Mouse (Mus musculus): ENCODE results near the gene Poc1a. TPM values are rescaled to one million over a fixed set of nuclear protein-coding genes. Genes with fewer than 3 reads are reported as not detected.
A peak's percentile ranks its signal among the peaks of the same experiment; 100 is the strongest.

The Poc1a gene
- polyA plus RNA-seq, 1 experiment: 14.9 TPM

- TF ChIP-seq CTCF (IDR thresholded peaks at IDR 0.05; ENCODE audit: extremely low read depth, insufficient read length, insufficient replicate concordance, low read depth, low read length): no peak
- TF ChIP-seq POLR2A (IDR thresholded peaks at IDR 0.05; ENCODE audit: low read depth, low read length): no peak
- Histone ChIP-seq H3K27ac (ENCODE audit: insufficient read depth, low read depth, low read length) (no peak overlapping the region), H3K36me3 (ENCODE audit: control insufficient read depth, insufficient read depth, low read length) (no peaks in the 10 kb centered on the region), H3K27me3 (ENCODE audit: control insufficient read depth, insufficient read depth, low read length) (no peaks in the 10 kb centered on the region), H3K4me3 (ENCODE audit: low read depth, low read length) (no peak overlapping the region), H3K4me1 (ENCODE audit: control insufficient read depth, insufficient read depth, insufficient read length, low read length) (peaks cover 2% of the 10 kb centered on the region; the same call in 1 of the 2 replicates)
- WGBS: 82% methylated on average over 13 of the region's 13 CpGs
These were observed 59.8 kb downstream of the Poc1a start for GRCm38 (mm10) chr9:106340501-106341312.

- TF ChIP-seq CTCF (IDR thresholded peaks at IDR 0.05; ENCODE audit: extremely low read depth, insufficient read length, insufficient replicate concordance, low read depth, low read length) (no peak), POLR2A (IDR thresholded peaks at IDR 0.05; ENCODE audit: low read depth, low read length) (no peak)
- H3K27ac ChIP-seq (ENCODE audit: insufficient read depth, low read depth, low read length): no peak overlapping the region
- peaks cover 2% of the 10 kb centered on the region; the same call in 1 of the 2 replicates for H3K4me1 ChIP-seq (ENCODE audit: control insufficient read depth, insufficient read depth, insufficient read length, low read length)
- H3K36me3 ChIP-seq (ENCODE audit: control insufficient read depth, insufficient read depth, low read length): no peaks in the 10 kb centered on the region
- no peaks in the 10 kb centered on the region for H3K27me3 ChIP-seq (ENCODE audit: control insufficient read depth, insufficient read depth, low read length)
- 56% methylated on average over 3 of the region's 3 CpGs for WGBS
- H3K4me3 ChIP-seq (ENCODE audit: low read depth, low read length): no peak overlapping the region
These were observed 60.4 kb downstream of the Poc1a start for GRCm38 (mm10) chr9:106341313-106341686.

- Histone ChIP-seq H3K27me3 (ENCODE audit: control insufficient read depth, insufficient read depth, low read length) (no peaks in the 10 kb centered on the region), H3K4me1 (ENCODE audit: control insufficient read depth, insufficient read depth, insufficient read length, low read length) (peaks cover 2% of the 10 kb centered on the region; the same call in 1 of the 2 replicates), H3K4me3 (ENCODE audit: low read depth, low read length) (no peak overlapping the region), H3K36me3 (ENCODE audit: control insufficient read depth, insufficient read depth, low read length) (no peaks in the 10 kb centered on the region), H3K27ac (ENCODE audit: insufficient read depth, low read depth, low read length) (no peak overlapping the region)
- TF ChIP-seq POLR2A (IDR thresholded peaks at IDR 0.05; ENCODE audit: low read depth, low read length): no peak
- TF ChIP-seq CTCF (IDR thresholded peaks at IDR 0.05; ENCODE audit: extremely low read depth, insufficient read length, insufficient replicate concordance, low read depth, low read length): no peak
- WGBS: 92% methylated on average over 9 of the region's 9 CpGs
These were observed 61.7 kb downstream of the Poc1a start for GRCm38 (mm10) chr9:106342573-106342972.

GRCm38 (mm10) chr9:106345167-106345566 lies 64.3 kb downstream of the Poc1a start:
- TF ChIP-seq CTCF (IDR thresholded peaks at IDR 0.05; ENCODE audit: extremely low read depth, insufficient read length, insufficient replicate concordance, low read depth, low read length) (no peak), POLR2A (IDR thresholded peaks at IDR 0.05; ENCODE audit: low read depth, low read length) (no peak)
- no peaks in the 10 kb centered on the region for H3K27me3 ChIP-seq (ENCODE audit: control insufficient read depth, insufficient read depth, low read length)
- H3K4me3 ChIP-seq (ENCODE audit: low read depth, low read length): no peak overlapping the region
- WGBS: 66% methylated on average over 6 of the region's 6 CpGs
- no peaks in the 10 kb centered on the region for H3K36me3 ChIP-seq (ENCODE audit: control insufficient read depth, insufficient read depth, low read length)
- H3K4me1 ChIP-seq (ENCODE audit: control insufficient read depth, insufficient read depth, insufficient read length, low read length): peaks cover 2% of the 10 kb centered on the region; the same call in 1 of the 2 replicates
- no peak overlapping the region for H3K27ac ChIP-seq (ENCODE audit: insufficient read depth, low read depth, low read length)

- Histone ChIP-seq H3K36me3 (ENCODE audit: control insufficient read depth, insufficient read depth, low read length) (no peaks in the 10 kb centered on the region), H3K4me1 (ENCODE audit: control insufficient read depth, insufficient read depth, insufficient read length, low read length) (peaks cover 2% of the 10 kb centered on the region; the same call in 1 of the 2 replicates), H3K4me3 (ENCODE audit: low read depth, low read length) (no peak overlapping the region), H3K27me3 (ENCODE audit: control insufficient read depth, insufficient read depth, low read length) (no peaks in the 10 kb centered on the region), H3K27ac (ENCODE audit: insufficient read depth, low read depth, low read length) (no peak overlapping the region)
- 80% methylated on average over 6 of the region's 6 CpGs for WGBS
- TF ChIP-seq CTCF (IDR thresholded peaks at IDR 0.05; ENCODE audit: extremely low read depth, insufficient read length, insufficient replicate concordance, low read depth, low read length) (no peak), POLR2A (IDR thresholded peaks at IDR 0.05; ENCODE audit: low read depth, low read length) (no peak)
These were observed 64.8 kb downstream of the Poc1a start for GRCm38 (mm10) chr9:106345630-106346029.

- H3K36me3 ChIP-seq (ENCODE audit: control insufficient read depth, insufficient read depth, low read length): no peaks in the 10 kb centered on the region
- no peaks in the 10 kb centered on the region for H3K27me3 ChIP-seq (ENCODE audit: control insufficient read depth, insufficient read depth, low read length)
- TF ChIP-seq CTCF (IDR thresholded peaks at IDR 0.05; ENCODE audit: extremely low read depth, insufficient read length, insufficient replicate concordance, low read depth, low read length) (no peak), POLR2A (IDR thresholded peaks at IDR 0.05; ENCODE audit: low read depth, low read length) (no peak)
- 85% methylated on average over 10 of the region's 10 CpGs for WGBS
- peaks cover 2% of the 10 kb centered on the region; the same call in 1 of the 2 replicates for H3K4me1 ChIP-seq (ENCODE audit: control insufficient read depth, insufficient read depth, insufficient read length, low read length)
- no peak overlapping the region for H3K27ac ChIP-seq (ENCODE audit: insufficient read depth, low read depth, low read length)
- H3K4me3 ChIP-seq (ENCODE audit: low read depth, low read length): no peak overlapping the region
These were observed 67.4 kb downstream of the Poc1a start for GRCm38 (mm10) chr9:106348281-106348680.

GRCm38 (mm10) chr9:106349075-106349474 lies 68.2 kb downstream of the Poc1a start:
- 59% methylated on average over 2 of the region's 2 CpGs for WGBS
- Histone ChIP-seq H3K4me3 (ENCODE audit: low read depth, low read length) (no peak overlapping the region), H3K36me3 (ENCODE audit: control insufficient read depth, insufficient read depth, low read length) (no peaks in the 10 kb centered on the region), H3K27ac (ENCODE audit: insufficient read depth, low read depth, low read length) (no peak overlapping the region), H3K4me1 (ENCODE audit: control insufficient read depth, insufficient read depth, insufficient read length, low read length) (peaks cover 2% of the 10 kb centered on the region; the same call in 1 of the 2 replicates), H3K27me3 (ENCODE audit: control insufficient read depth, insufficient read depth, low read length) (no peaks in the 10 kb centered on the region)
- TF ChIP-seq CTCF (IDR thresholded peaks at IDR 0.05; ENCODE audit: extremely low read depth, insufficient read length, insufficient replicate concordance, low read depth, low read length): peak; percentile 31; the same call in 1 of the 2 replicates
- TF ChIP-seq POLR2A (IDR thresholded peaks at IDR 0.05; ENCODE audit: low read depth, low read length): no peak

All from small intestine, adult 2 months (tissue).